Mouse (Mus musculus) erythroid progenitor cell, adult 5-6 weeks (primary cell): ENCODE results near the gene Arhgef26. TPM values are rescaled to one million over a fixed set of nuclear protein-coding genes. Genes with fewer than 3 reads are reported as not detected.

ENCODE experiments used
- ATAC-seq: replicated peaks from 2 replicates; pipeline ENCODE4 v1.8.0; 2016; ENCODE audit warnings: moderate number of reproducible peaks, mild to moderate bottlenecking, moderate TSS enrichment, inconsistent platforms; ENCODE audit not compliant: poor library complexity, low FRiP score, severe bottlenecking
- total RNA-seq, 2 experiments: library from RNA; stranded (forward) in 1 of 2; stranded (reverse) in 1 of 2; fragments of 150-400 nt in 1 of 2; fragments of 186-747, 209-891 nt in 1 of 2; gene quantifications; 2 replicates each; pipeline versions ENCODE4 v1.2.3 to v1.2.4; 2015 to 2017; ENCODE audit warnings: low replicate concordance in 2 of 2

Gene Arhgef26
- total RNA-seq, 2 experiments from 2014 or later, result not detected

- no peak for ATAC-seq
Measured at GRCm38 (mm10) chr3:62379946-62380345, 41.8 kb downstream of the Arhgef26 start.

- no peak for ATAC-seq
Measured at GRCm38 (mm10) chr3:62380420-62380819, 42.3 kb downstream of the Arhgef26 start.

- no peak for ATAC-seq
Measured at GRCm38 (mm10) chr3:62382853-62383252, 44.7 kb downstream of the Arhgef26 start.

GRCm38 (mm10) chr3:62392636-62393035 is 54.5 kb downstream of the Arhgef26 start:
- no peak for ATAC-seq

GRCm38 (mm10) chr3:62394284-62394683 is 56.1 kb downstream of the Arhgef26 start:
- no peak for ATAC-seq

GRCm38 (mm10) chr3:62395368-62395767 is 57.2 kb downstream of the Arhgef26 start:
- ATAC-seq, result no peak

- no peak for ATAC-seq
Measured at GRCm38 (mm10) chr3:62396109-62396508, 58.0 kb downstream of the Arhgef26 start.

- ATAC-seq, result no peak
Measured at GRCm38 (mm10) chr3:62398094-62398493, 60.0 kb downstream of the Arhgef26 start.

GRCm38 (mm10) chr3:62399826-62400746 is 61.9 kb downstream of the Arhgef26 start:
- no peak for ATAC-seq

GRCm38 (mm10) chr3:62402466-62402865 is 64.3 kb downstream of the Arhgef26 start:
- no peak for ATAC-seq

GRCm38 (mm10) chr3:62404477-62405246 is 66.5 kb downstream of the Arhgef26 start:
- ATAC-seq, result no peak

- ATAC-seq, result no peak
Measured at GRCm38 (mm10) chr3:62409555-62410182, 71.5 kb downstream of the Arhgef26 start.

GRCm38 (mm10) chr3:62410491-62410890 is 72.3 kb downstream of the Arhgef26 start:
- ATAC-seq, result no peak

GRCm38 (mm10) chr3:62412704-62413103 is 74.6 kb downstream of the Arhgef26 start:
- no peak for ATAC-seq

GRCm38 (mm10) chr3:62414926-62415325 is 76.8 kb downstream of the Arhgef26 start:
- ATAC-seq, result no peak

- no peak for ATAC-seq
Measured at GRCm38 (mm10) chr3:62417458-62417857, 79.3 kb downstream of the Arhgef26 start.

- no peak for ATAC-seq
Measured at GRCm38 (mm10) chr3:62418387-62419138, 80.4 kb downstream of the Arhgef26 start.

GRCm38 (mm10) chr3:62433675-62434074 is 95.5 kb downstream of the Arhgef26 start:
- ATAC-seq, result no peak

GRCm38 (mm10) chr3:62435923-62436322 is 97.8 kb downstream of the Arhgef26 start:
- ATAC-seq, result no peak
